Mouse (Mus musculus): ENCODE measurements around the gene Nek6. TPM values are rescaled to one million over a fixed set of nuclear protein-coding genes. Genes with fewer than 3 reads are reported as not detected.

Nek6 gene
- total RNA-seq, 1 experiment from 2014 or later: 14.9 TPM

DNA sequence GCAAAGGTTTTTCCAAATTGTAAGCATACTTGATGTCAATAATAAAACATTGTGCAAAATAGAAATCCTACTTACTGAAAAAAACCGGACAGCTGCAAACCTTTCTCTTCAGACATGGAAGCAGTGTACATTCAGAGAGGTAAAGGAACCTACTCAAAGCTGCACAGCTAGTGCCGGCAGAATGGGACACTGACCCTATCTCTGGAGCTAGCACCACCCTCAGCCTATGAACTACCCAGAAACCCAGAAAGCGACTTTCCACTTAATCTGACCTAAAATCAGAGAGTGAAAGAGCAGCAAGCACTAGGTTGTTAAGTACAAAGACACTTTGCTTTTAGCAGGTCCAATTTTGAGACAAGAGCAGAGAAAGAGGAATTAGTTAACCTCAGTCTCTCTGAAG lies 112.0 kb downstream of the Nek6 start:
- no peak for DNase-seq

- DNase-seq: no peak
These were observed 112.6 kb downstream of the Nek6 start for GRCm38 (mm10) chr2:38623821-38624590.

GRCm38 (mm10) chr2:38628801-38629200 lies 117.4 kb downstream of the Nek6 start:
- DNase-seq: no peak

GRCm38 (mm10) chr2:38629451-38629850 lies 118.0 kb downstream of the Nek6 start:
- DNase-seq: no peak

- no peak for DNase-seq
These were observed 119.1 kb downstream of the Nek6 start for GRCm38 (mm10) chr2:38630574-38630973.

- DNase-seq: no peak
These were observed 126.3 kb downstream of the Nek6 start for GRCm38 (mm10) chr2:38637716-38638267.

DNA sequence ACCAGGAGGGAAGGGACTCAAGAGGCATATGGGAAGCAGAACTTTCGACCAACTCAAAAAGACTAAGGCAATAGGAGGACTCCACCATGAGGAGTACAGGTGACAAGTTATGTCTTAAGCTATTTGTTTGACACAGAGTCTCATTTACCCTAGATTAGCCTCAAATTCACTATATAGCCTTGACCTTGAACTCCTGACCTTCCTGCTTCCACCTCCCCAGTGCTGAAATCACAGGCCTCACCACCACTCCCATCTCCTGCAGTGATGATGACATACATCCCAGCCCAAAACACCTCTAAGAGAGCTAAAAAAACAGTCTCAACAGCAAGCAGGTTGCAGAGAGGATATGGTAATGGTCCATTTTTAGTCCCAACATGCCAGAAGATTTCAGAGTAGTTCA lies 130.3 kb downstream of the Nek6 start:
- no peak for DNase-seq

- peak; percentile 94 for DNase-seq
These were observed 132.4 kb downstream of the Nek6 start, which contains the start of gene Psmb7 for GRCm38 (mm10) chr2:38643625-38644427. TSS of gene Psmb7 (minus strand) at chr2:38644087.

Small RNA genes within 50 kb of the gene (microRNA-seq; reads per million reads assigned to microRNA genes)
- 0 reads per million in 2 experiments for gene Gm27634

Other genes with a start within 250 kb of the Nek6 start
- gene Dennd1a, start 224.3 kb upstream of the Nek6 start, total RNA-seq (2021): 22.5 and 25.3 TPM in 2 replicates
- gene Lhx2, start 172.4 kb upstream of the Nek6 start, total RNA-seq (2021): 0.41 and 1.0 TPM in 2 replicates
- 261 and 270 TPM in 2 replicates for gene Psmb7, start 132.4 kb downstream of the Nek6 start, total RNA-seq (2021)
- gene Nr5a1, start 202.9 kb downstream of the Nek6 start, total RNA-seq (2021): 372 and 416 TPM in 2 replicates